Mouse (Mus musculus): ENCODE measurements around the gene Tent4b. TPM values are rescaled to one million over a fixed set of nuclear protein-coding genes. Genes with fewer than 3 reads are reported as not detected.

Tent4b gene
- polyA plus RNA-seq, 1 experiment: 18.9 TPM

DNA sequence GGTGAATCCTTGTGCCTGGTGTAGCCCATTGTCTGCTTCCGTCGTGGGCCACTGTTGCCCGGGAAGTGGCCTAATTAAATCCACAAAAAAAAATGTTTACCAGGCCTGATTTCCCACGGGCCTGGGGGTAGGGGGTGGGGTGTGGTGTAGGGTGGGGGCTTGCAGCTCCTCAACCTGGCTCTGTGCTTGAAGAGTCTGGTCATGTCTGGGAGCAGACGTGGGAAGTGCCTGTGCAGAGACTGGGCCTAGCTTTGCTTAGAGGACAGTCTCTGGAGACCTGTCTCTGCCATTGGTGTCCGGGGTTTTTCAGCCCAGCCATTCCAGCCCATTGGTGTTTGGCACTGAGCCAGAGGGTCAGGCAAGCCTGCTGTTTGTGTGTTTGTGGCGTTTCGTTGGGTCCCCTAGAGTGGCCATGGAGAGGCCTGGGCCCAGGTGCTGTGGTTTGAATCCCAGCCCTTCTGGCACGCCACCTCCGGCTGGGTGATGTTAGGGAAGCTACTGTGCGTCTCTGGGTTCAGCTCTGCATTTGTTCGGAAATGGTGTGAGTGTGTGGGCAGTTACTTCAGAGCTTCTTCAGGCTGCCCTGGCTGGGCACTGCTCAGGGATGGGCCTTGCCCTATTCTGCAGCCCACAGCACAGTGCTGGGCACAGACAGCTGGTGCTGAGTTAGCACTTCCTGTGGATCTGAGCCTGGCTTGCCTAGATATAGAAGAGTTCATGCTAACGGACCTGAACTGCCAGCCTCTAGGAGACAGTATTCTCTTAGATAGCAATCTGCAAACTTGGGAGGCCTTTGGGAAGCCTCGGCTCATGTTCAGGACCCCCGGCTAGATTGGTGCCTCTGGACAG is 102.8 kb downstream of the Tent4b start:
- DNase-seq (ENCODE audit: low spot score): no peak

DNA sequence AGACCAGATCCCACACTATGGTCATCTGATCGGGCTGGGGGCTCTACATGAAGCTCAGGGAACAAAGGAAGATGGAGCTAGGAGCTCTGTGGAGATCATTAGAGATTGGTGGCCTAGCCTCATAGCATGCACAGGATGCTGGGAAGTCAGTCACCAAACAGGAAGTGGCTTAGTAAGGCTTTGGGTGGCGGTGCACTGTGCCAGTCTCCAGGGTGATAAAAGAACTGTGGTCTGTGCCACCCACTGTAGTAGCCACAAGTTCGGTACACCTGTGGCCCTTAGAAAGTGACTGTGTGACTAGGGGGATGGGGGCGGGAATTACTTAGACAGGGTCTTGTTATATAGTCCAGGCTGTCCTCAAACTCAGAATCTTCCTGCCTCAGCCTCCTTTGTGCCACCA is 106.8 kb downstream of the Tent4b start:
- DNase-seq (ENCODE audit: low spot score): no peak

- DNase-seq (ENCODE audit: low spot score): no peak
Measured at GRCm38 (mm10) chr8:88306511-88306910, 107.5 kb downstream of the Tent4b start.

DNA sequence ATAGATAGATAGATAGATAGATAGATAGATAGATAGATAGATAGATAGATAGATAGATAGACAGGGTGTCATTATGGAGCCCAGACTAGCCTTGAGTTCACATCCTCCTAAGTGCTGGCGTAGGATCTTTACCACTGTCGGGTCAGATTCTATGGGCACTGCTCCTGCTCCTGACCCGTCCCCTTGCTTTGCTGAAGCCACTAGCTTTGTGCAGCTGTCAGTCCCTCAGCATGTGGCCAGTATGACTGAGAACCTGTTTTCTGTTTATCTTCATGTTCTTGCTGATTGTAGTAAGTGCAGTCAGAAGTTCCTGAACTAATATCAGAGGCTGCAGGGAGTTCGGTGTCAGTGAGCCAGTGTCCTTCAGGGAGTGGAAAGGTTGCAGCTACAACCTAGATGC is 108.7 kb downstream of the Tent4b start:
- no peak for DNase-seq (ENCODE audit: low spot score)

Other genes starting within 250 kb of the Tent4b start
- 18.1 and 20.1 TPM in 2 replicates for gene Zfp423, start 239.6 kb upstream of the Tent4b start, polyA plus RNA-seq (2012; rRNA removed)
- 41.8 and 52.1 TPM in 2 replicates for gene Cnep1r1, start 80.4 kb upstream of the Tent4b start, polyA plus RNA-seq (2012; rRNA removed)
- 23.7 and 25.5 TPM in 2 replicates for gene Heatr3, start 61.4 kb upstream of the Tent4b start, polyA plus RNA-seq (2012; rRNA removed)
- gene Adcy7, start 73.2 kb downstream of the Tent4b start, polyA plus RNA-seq (2012; rRNA removed): 15.0 and 15.2 TPM in 2 replicates
- 45.6 and 46.4 TPM in 2 replicates for gene Brd7, start 163.0 kb downstream of the Tent4b start, polyA plus RNA-seq (2012; rRNA removed)

All from urinary bladder, adult 2 months (tissue).